Mouse (Mus musculus) neutrophil, adult 5-6 weeks (primary cell): Measurements from ENCODE around the gene Olfr223. TPM values are rescaled to one million over a fixed set of nuclear protein-coding genes. Genes with fewer than 3 reads are reported as not detected.

Source experiments
- total RNA-seq: library from RNA; stranded (forward); fragments of 200-1000 nt; gene quantifications from 2 replicates; pipeline ENCODE4 v1.2.3, GENCODE M21; 2017

The Olfr223 gene
- total RNA-seq, 1 experiment from 2014 or later = not detected

Other genes with a start within 250 kb of the Olfr223 start
- gene Prss38, start 217.6 kb downstream of the Olfr223 start, total RNA-seq = not detected in 2 replicates
- 10.4 and 11.2 TPM in 2 replicates for gene Jmjd4, start 143.2 kb downstream of the Olfr223 start, total RNA-seq
- 6.3 and 6.9 TPM in 2 replicates for gene Snap47, start 142.1 kb downstream of the Olfr223 start, total RNA-seq
- gene Zfp867, start 120.8 kb downstream of the Olfr223 start, total RNA-seq = 2.7 and 4.4 TPM in 2 replicates
- 9.2 and 14.0 TPM in 2 replicates for gene Zkscan17, start 66.5 kb downstream of the Olfr223 start, total RNA-seq
- 146 and 152 TPM in 2 replicates for gene Nlrp3, start 51.7 kb downstream of the Olfr223 start, total RNA-seq
- gene Olfr222, start 17.1 kb downstream of the Olfr223 start, total RNA-seq = not detected in 2 replicates
- gene Mprip, start 68.0 kb upstream of the Olfr223 start, total RNA-seq = 71.6 and 72.9 TPM in 2 replicates
- 0.23 TPM in 1 of 2 replicates, not detected in the other for gene Pld6, start 194.4 kb upstream of the Olfr223 start, total RNA-seq
- 38.2 and 46.7 TPM in 2 replicates for gene Flcn, start 216.7 kb upstream of the Olfr223 start, total RNA-seq
- gene Nt5m, start 246.2 kb upstream of the Olfr223 start, total RNA-seq = 6.1 and 6.2 TPM in 2 replicates
- gene Cops3, start 246.5 kb upstream of the Olfr223 start, total RNA-seq = 77.3 and 105 TPM in 2 replicates